Mouse (Mus musculus) duodenum, adult 2 months (tissue): ENCODE results near the gene Cpne4. TPM values are rescaled to one million over a fixed set of nuclear protein-coding genes. Genes with fewer than 3 reads are reported as not detected.

ENCODE experiments used
- polyA plus RNA-seq: library from polyadenylated mRNA; depleted of rRNA; stranded (reverse); fragments of >200 nt; gene quantifications from 2 replicates; pipeline ENCODE4 v1.2.3, GENCODE M21; 2012; ENCODE audit warnings: low replicate concordance; rRNA removed

The Cpne4 gene
- 0.26 and 0.28 TPM in 2 replicates for polyA plus RNA-seq

DNA sequence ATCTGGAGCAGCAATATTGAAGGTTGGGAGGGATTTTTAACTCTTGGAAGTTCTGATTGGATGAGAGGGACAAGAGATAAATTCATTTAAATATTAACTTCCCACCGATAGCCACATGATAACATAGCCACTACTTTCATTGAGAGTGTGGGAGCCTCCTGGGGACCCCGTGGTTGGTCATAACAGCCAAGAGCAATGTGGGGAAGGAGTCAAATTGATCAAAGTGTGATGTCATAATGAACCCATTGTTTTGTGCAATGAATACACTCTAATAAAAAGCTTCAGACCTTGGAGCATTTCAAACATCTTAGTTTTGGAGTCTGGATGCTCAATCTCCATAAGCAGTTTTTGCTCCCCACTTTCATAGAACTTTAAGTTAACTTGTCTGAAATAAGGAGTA lies at the start of gene Cpne4:
Gene Cpne4 (plus strand): TSS at position 301 of the 400 bp plus-strand sequence.

DNA sequence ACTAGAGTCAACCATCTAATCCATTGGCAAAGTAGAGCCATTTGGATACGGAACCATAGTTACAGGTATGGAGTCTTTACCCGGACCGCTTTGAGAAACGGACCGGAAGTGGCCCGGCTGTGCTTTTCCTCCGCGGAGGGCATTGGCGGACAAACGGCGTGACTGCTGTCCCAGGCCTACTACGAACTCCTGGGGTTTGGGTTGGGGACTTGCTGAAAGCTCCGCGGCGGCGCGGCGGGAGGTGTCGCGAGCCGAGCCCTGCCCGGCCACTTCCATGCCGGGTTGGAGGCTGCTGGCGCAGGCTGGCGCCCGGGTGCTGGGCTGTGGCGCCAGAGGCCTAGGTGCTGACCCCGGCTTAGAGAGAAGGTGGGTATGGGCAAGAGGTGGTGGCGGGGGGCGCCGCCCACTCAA lies 506.1 kb downstream of the Cpne4 start, which contains the start of gene Mrpl3:
Gene Mrpl3 (plus strand): TSS at position 93 of the 411 bp plus-strand sequence.

Other genes with a start within 250 kb of the Cpne4 start
- gene Acpp, start 209.5 kb upstream of the Cpne4 start, polyA plus RNA-seq = 1.8 and 5.1 TPM in 2 replicates